Mouse (Mus musculus) megakaryocyte-erythroid progenitor cell, adult 5-6 weeks (primary cell): ENCODE measurements around the gene Pfpl. TPM values are rescaled to one million over a fixed set of nuclear protein-coding genes. Genes with fewer than 3 reads are reported as not detected.
A peak's percentile ranks its signal among the peaks of the same experiment; 100 is the strongest.

Source experiments
- ATAC-seq: replicated peaks from 2 replicates; pipeline ENCODE4 v1.8.0; 2016; ENCODE audit warnings: mild to moderate bottlenecking, inconsistent platforms; ENCODE audit not compliant: severe bottlenecking, poor library complexity, low FRiP score, low TSS enrichment
- total RNA-seq, 2 experiments: library from RNA; stranded (forward) in 1 of 2; stranded (reverse) in 1 of 2; fragments of 200-1000, 215-1000 nt in 1 of 2; fragments of >200 nt in 1 of 2; fragmentation: Nextera tagmentation in 1 of 2; gene quantifications; 2 replicates each; pipeline ENCODE4 v1.2.3; 2014 to 2017

Gene Pfpl
- total RNA-seq (2014; fragmentation: Nextera tagmentation) (not detected in 2 replicates), total RNA-seq (2017) (not detected in 2 replicates)

GRCm38 (mm10) chr19:12427605-12428004 is at the start of gene Pfpl:
Gene Pfpl, plus strand, starts transcription at chr19:12427905.
- no peak for ATAC-seq

- ATAC-seq, result no peak
Measured at GRCm38 (mm10) chr19:12386979-12387378, 40.7 kb upstream of the Pfpl start, which contains the start of gene Olfr1440. Gene Olfr1440, plus strand, starts transcription at chr19:12387279.

DNA sequence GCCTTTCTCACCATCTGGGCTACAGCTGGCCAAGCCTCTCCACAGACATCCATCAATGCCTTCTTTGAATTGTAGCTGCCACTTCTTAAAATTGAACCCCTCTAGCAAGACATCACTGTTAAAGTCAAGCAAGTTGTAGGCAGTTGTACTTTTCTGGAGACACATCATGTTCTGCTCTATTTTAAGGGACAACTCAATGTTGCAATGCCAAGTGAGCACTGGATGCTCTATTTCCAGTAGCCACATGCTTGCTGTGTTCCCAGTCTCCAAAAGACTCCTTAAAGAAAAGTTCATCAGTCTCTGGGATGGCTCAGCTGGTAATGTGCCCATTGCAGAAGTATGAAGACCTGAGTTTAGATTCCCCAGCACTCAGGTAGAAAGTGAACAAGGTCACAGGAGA is 14.0 kb upstream of the Pfpl start:
- ATAC-seq, result no peak

- ATAC-seq, result no peak
Measured at GRCm38 (mm10) chr19:12417361-12417760, 10.3 kb upstream of the Pfpl start, which contains the start of gene Olfr1441. Gene Olfr1441, plus strand, starts transcription at chr19:12417433.

DNA sequence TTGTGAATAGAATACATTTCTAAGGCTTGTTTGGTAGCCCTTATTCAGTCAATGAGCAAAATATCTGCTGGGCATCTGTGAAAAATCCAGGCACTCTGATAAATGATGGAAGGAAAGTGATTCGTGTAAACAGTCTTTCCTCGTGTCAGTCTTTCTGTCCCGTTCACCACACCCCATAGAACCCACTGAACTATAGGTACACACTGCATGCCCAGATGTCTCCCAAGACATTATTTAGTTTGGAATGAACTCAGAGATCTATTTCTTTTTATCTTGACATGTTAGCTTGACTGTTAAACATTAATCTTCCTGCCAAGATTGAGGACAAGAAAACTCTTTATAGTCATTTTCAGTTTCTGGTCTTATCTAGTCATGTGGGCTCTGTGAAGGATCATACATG is 9.4 kb upstream of the Pfpl start:
- no peak for ATAC-seq

GRCm38 (mm10) chr19:12420555-12420954 is 7.2 kb upstream of the Pfpl start:
- no peak for ATAC-seq

- no peak for ATAC-seq
Measured at GRCm38 (mm10) chr19:12421680-12422079, 6.0 kb upstream of the Pfpl start.

DNA sequence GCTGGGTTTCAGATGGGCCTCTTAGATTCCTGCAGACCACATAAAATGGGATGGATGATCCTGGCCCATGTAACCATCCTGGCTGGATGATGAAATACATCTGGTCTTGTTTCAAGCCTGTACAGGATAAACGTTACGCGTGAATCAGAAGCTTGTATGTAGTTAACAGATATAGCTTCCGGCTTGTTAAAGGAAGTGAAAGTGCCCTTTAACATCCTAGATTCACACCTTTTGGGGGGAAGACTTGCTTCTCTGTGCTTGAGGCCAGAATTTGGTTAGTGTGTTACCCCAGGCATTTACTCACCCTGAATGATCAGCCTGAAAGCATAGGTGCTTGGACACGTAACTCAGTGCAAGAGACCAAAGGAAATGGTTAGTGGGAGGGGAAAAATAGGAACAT is 604 bp upstream of the Pfpl start:
- no peak for ATAC-seq

DNA sequence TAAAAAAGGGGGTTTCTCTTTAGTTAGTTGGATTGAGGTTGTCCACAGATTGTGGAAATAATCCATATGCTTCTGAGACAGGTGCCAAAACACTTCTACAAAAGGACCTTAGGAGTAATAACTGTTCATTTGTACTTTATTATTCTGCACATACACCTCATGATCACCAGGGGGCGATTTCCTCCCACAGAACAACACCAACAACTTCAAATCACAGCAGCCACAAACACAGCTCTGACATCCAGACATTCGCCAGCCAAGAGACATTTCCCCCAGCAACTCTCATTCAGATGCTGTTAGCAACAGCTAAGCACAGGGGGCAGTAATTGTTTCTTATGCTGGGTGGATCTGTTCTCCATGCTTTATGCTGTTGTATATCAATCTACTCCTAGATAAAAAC is 5.3 kb downstream of the Pfpl start:
- 0 out of 2 replicates have a peak, but pooled peaks have one; percentile 44 for ATAC-seq

GRCm38 (mm10) chr19:12435011-12435416 is 7.3 kb downstream of the Pfpl start:
- no peak for ATAC-seq

DNA sequence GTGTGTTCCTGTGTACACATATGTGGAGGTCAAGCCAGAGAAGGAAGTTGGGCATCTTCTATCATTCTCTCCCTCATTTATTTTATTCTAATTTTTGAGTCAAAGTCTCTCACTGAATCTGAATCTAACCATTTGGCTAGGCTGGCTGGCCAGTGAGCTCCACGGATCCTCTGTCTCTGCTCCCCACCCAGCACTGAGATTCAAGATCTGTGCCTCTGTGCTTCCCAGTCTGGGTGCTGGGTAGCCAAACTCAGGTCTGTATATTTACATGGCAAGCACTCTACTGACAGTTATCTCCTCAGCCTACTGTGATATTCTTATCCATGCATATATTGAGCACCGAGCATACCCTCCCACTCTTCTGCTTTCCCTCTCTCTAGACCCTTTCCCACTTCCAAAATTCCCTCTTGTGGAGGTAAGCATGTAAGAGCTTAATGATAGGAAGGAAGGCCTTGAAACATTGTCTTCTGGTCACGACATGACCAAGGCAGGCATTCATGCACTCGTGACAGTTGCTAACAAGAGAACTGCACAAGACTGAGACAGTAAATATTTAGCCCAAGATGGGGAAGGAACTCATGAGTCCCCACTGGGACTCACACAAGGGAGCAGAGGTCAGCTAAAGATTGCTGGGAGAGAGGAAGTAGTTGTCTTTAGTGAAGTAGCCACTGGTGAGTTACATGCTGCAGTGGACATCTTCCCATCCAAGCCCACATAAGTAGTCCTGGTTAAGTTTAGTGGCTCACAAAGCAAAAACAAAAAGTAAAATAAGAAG is 8.2 kb downstream of the Pfpl start:
- no peak for ATAC-seq

DNA sequence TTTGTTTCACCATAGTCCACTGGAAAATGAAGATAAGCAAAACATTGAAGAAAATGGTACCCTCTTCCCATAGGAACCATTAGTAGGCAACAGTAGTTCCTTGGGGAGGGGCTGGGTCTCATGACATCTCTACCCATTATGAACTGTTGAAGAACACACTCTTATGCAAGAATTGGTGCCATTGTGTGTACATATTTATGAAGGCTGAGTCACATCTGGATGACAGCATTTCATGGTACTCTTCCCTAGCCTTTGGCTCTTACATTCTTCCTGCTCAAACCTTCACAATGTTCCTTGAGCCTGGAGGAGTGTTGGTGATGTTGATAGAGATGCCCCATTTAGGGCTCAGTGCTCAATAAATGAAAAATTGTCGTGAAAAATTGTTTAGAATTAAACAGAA is 11.9 kb downstream of the Pfpl start:
- no peak for ATAC-seq

DNA sequence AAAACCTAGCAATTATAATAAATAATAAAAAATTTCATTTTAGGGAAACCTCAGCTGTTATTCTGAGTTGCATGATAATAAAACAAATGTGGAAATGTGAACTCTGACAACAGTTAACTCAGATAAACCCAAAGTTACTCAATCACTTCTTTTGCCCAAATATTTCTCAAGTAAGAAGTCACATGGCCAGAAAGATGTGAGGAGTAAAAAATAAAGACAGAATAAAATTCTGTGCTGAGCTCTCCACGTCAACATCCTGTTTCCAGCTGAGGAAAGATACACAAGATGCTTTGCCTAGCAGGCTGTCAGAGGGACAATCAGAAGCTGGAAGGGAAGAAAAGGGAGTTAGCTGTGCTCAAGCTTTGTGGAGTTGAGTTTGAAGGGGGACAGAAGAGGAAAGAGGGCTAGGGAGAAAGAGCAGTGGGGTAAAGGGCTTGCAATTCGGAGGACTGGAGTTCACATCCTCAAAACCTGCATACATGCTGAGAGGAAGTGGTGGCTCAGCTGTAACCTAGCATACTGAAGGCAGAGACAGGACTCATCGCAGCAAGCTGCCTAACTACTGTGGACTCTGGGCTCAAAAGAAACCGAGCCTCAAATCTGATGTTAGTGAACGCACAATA is 12.5 kb downstream of the Pfpl start:
- ATAC-seq, result no peak

DNA sequence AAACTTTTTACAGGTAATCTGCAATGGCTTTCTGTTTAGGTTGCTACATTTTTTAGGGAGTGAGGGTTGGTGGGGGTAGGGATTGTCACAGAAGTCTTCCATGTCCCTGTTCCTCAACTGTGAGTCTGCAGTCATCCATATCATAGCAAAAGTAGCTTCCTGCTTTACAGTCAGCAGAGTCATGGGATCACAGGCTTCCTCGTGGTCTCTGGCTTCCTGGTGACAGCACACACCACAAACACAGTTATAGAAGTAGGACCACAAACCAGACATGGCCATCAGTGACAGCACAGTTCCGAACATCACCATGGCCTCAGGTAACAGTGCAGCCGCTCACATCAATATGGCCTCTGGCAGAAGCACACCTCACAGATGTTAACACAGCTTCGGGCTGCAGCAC is 14.9 kb downstream of the Pfpl start:
- ATAC-seq, result no peak

GRCm38 (mm10) chr19:12445014-12445413 is 17.3 kb downstream of the Pfpl start:
- ATAC-seq, result no peak

- ATAC-seq, result 0 out of 2 replicates have a peak, but pooled peaks have one; percentile 22
Measured at GRCm38 (mm10) chr19:12457401-12458066, 29.8 kb downstream of the Pfpl start.

GRCm38 (mm10) chr19:12459516-12459915 is 31.8 kb downstream of the Pfpl start:
- ATAC-seq, result no peak

- no peak for ATAC-seq
Measured at GRCm38 (mm10) chr19:12460282-12461249, 32.9 kb downstream of the Pfpl start, which contains the start of gene Mpeg1. Gene Mpeg1, plus strand, starts transcription at chr19:12460779.
